Mouse (Mus musculus) thymus, postnatal 10 days (tissue): ENCODE results near the gene Ddx4.

ENCODE experiments used
- DNase-seq, 2 experiments: peaks; one replicate each; pipeline ENCODE4 v3.0.0; 2021; ENCODE audit warnings: low spot score in 2 of 2

Ddx4 gene

GRCm38 (mm10) chr13:112553304-112553703 is 99.0 kb downstream of the Ddx4 start:
- no peak for DNase-seq

- DNase-seq, result no peak
Observed at GRCm38 (mm10) chr13:112551641-112552548, 100.4 kb downstream of the Ddx4 start.
